Mouse (Mus musculus) intestine, postnatal 0 days (tissue): ENCODE results near the gene Hsd17b2. TPM values are rescaled to one million over a fixed set of nuclear protein-coding genes. Genes with fewer than 3 reads are reported as not detected.

Experiments used
- ATAC-seq: fragments of 200-750 bp; cut with Nextera tagmentation; 2 replicates; pipeline ENCODE4 v1.8.0; 2017; ENCODE audit warnings: mild to moderate bottlenecking, moderate TSS enrichment, moderate library complexity
- H3K27ac ChIP-seq: fragments of 300-500 bp; sonication (generic); 2 replicates; pipeline ENCODE4 v1.5.1; 2014; ENCODE audit warnings: mild to moderate bottlenecking, low read depth, low read length, moderate library complexity
- H3K27me3 ChIP-seq: fragments of 300-500 bp; sonication (generic); replicated peaks from 2 replicates; pipeline ENCODE4 v1.6.1; 2014; ENCODE audit warnings: low read length, mixed read lengths; ENCODE audit not compliant: control insufficient read depth, insufficient read depth
- H3K36me3 ChIP-seq: fragments of 300-500 bp; sonication (generic); 2 replicates; pipeline ENCODE4 v1.6.1; 2014; ENCODE audit warnings: mild to moderate bottlenecking, moderate library complexity; ENCODE audit not compliant: control insufficient read depth, insufficient read depth
- H3K4me1 ChIP-seq: fragments of 300-500 bp; sonication (generic); replicated peaks from 2 replicates; pipeline ENCODE4 v1.6.1; 2014; ENCODE audit warnings: antibody characterized with exemption, low read length, mixed read lengths; ENCODE audit not compliant: control insufficient read depth, insufficient read depth
- H3K4me2 ChIP-seq: fragments of 300-500 bp; sonication (generic); replicated peaks from 2 replicates; pipeline ENCODE4 v1.6.1; 2014; ENCODE audit warnings: low read depth, mild to moderate bottlenecking, moderate library complexity
- H3K4me3 ChIP-seq: fragments of 300-500 bp; sonication (generic); 2 replicates; pipeline ENCODE4 v1.5.1; 2014; ENCODE audit warnings: low read depth, low read length
- H3K9ac ChIP-seq: fragments of 300-500 bp; sonication (generic); 2 replicates; pipeline ENCODE4 v1.6.1; 2014; ENCODE audit warnings: mild to moderate bottlenecking, low read depth, low read length
- H3K9me3 ChIP-seq: fragments of 300-500 bp; sonication (generic); 2 replicates; pipeline ENCODE4 v1.6.1; 2016; ENCODE audit warnings: mixed run types; ENCODE audit not compliant: control insufficient read depth
- CTCF ChIP-seq: sonication (generic); IDR thresholded peaks from 2 replicates; pipeline ENCODE4 v1.5.1; 2016; ENCODE audit warnings: low read depth, mild to moderate bottlenecking, control low read depth, antibody characterized with exemption, moderate library complexity
- WGBS: fragments of 180-500 bp; shearing (Covaris S2); extraction: QIAGEN DNeasy Blood & Tissue Kit; methylation state at CpG from one replicate; pipeline ENCODE4 v1.1.7; 2014; 5-methylcytosine and 5-hydroxymethylcytosine counted together
- polyA plus RNA-seq: library from polyadenylated mRNA; unstranded; fragments of >200 nt; fragmentation: Nextera tagmentation; extraction: Ambion mirVana; gene quantifications from 2 replicates; pipeline ENCODE4 v1.2.1, GENCODE M21; 2015

Hsd17b2 gene
- polyA plus RNA-seq, 1 experiment from 2014 or later = 69.9 TPM

DNA sequence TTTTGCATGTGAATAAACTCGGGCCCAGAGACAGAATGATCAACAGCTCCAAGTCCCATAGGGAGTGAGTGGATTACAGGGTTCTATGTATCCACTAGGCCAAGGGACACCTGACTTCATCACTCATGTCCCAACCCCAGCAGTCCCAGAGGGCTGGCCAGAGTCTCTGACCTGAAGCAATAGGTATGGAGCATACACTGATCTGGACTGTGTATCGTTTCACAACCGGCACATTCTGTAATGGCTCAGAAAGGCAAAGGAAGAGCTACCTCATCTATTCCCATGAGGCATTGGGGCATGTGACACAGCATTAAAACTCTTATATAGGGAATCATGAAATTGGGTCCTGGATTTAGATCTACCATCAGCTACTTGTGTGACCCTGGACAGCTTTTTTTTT, 29.1 kb upstream of the Hsd17b2 start:
- Histone ChIP-seq H3K4me3 (no peak overlapping the region), H3K4me2 (no peak overlapping the region; the same call in 1 of the 2 replicates), H3K9me3 (no peaks in the 10 kb centered on the region), H3K4me1 (peaks cover 3% of the 10 kb centered on the region; the same call in 1 of the 2 replicates), H3K27me3 (no peaks in the 10 kb centered on the region), H3K27ac (no peak overlapping the region), H3K36me3 (no peaks in the 10 kb centered on the region), H3K9ac (no peak overlapping the region)
- peak; percentile 53 for ATAC-seq
- 66% methylated on average over 3 of the region's 3 CpGs for WGBS
- no peak for TF ChIP-seq CTCF

DNA sequence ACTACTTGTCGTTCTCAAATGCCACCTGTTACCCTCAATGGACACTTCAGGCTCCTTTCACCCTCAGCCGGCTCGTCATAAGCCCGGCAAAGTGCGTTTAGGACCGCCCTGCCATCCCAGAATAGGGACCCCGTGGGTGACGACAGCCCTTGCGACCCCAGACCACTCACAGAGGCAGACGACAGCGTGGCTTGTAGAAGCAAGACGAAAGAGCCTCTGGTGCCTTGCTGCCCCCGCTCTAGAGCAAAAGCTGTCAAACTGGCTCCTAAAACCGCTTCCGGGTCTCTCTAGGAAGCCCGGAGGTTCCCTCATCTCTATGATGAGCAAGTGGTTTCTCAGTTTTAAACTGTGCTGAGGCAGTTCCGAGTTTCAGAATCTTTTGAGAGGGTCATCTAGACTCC, 28.3 kb upstream of the Hsd17b2 start, which contains the start of gene Sdr42e1:
Gene Sdr42e1 (minus strand): TSS at position 260 of the 401 bp plus-strand sequence.
- H3K4me1 ChIP-seq = peaks cover 3% of the 10 kb centered on the region; the same call in 1 of the 2 replicates
- 0 out of 2 replicates have a peak within 1 kb of the TSS, but pooled peaks have one; percentile 24 for H3K27ac ChIP-seq
- H3K36me3 ChIP-seq = no peaks in the 10 kb centered on the region
- WGBS = 5% methylated on average over 17 of the region's 17 CpGs
- no peaks in the 10 kb centered on the region for H3K9me3 ChIP-seq
- peak within 1 kb of the TSS; percentile 54 for H3K4me3 ChIP-seq
- no peak for TF ChIP-seq CTCF
- ATAC-seq = 0 out of 2 replicates have a peak, but pooled peaks have one; percentile 16
- peak within 1 kb of the TSS; percentile 79 for H3K4me2 ChIP-seq
- H3K9ac ChIP-seq = peak within 1 kb of the TSS; percentile 79
- H3K27me3 ChIP-seq = no peaks in the 10 kb centered on the region

DNA sequence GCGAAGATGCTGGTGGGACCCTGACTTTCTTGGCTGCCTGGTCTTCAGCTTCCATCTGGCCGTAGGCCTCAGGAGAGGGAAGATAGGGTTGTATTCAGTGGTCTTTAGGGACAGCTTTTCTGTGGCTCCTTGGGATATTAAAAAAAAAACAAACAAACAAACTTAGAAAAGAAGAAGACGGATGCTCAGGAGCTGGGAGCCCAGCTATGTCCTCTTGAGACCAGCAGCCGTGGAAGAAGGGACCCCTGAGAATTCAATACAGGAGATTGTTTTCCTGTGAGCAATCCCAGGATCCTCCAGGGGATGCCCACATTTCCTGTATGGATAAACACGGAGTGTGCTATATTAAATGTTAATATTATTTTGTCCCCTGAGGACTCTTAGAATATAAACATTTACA, 26.5 kb upstream of the Hsd17b2 start:
- Histone ChIP-seq H3K9ac (no peak overlapping the region), H3K9me3 (no peaks in the 10 kb centered on the region), H3K4me2 (no peak overlapping the region), H3K36me3 (no peaks in the 10 kb centered on the region), H3K27me3 (no peaks in the 10 kb centered on the region), H3K4me1 (peaks cover 3% of the 10 kb centered on the region; the same call in 1 of the 2 replicates), H3K4me3 (no peak overlapping the region), H3K27ac (no peak overlapping the region; the same call in 1 of the 2 replicates)
- ATAC-seq = no peak
- WGBS = 76% methylated on average over 5 of the region's 5 CpGs
- no peak for TF ChIP-seq CTCF

DNA sequence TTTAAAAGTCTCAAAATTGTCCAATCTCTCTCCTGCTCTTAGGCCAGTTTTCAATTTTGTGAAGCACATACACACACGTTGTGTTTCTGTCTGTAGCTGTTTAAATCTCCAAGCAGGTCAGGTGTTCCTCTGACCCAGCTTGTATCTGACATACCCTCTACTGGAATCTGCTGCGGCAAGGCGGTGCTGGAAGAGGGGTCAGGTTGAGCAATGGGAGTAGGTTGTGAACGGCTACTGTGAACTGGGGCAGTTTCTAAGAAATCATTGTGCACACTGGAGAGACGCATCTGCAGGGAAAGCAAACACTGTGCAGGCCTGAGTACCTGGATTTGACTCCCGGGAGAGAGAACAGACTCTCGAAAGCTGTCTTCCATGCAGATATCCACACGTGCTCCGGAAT, 25.2 kb upstream of the Hsd17b2 start:
- WGBS = 23% methylated on average over 9 of the region's 9 CpGs
- Histone ChIP-seq H3K4me3 (no peak overlapping the region), H3K4me1 (peaks cover 3% of the 10 kb centered on the region; the same call in 1 of the 2 replicates), H3K27ac (no peak overlapping the region), H3K36me3 (no peaks in the 10 kb centered on the region), H3K27me3 (no peaks in the 10 kb centered on the region), H3K9ac (no peak overlapping the region), H3K4me2 (no peak overlapping the region), H3K9me3 (no peaks in the 10 kb centered on the region)
- ATAC-seq = peak; percentile 40; the same call in 1 of the 2 replicates
- TF ChIP-seq CTCF = no peak

DNA sequence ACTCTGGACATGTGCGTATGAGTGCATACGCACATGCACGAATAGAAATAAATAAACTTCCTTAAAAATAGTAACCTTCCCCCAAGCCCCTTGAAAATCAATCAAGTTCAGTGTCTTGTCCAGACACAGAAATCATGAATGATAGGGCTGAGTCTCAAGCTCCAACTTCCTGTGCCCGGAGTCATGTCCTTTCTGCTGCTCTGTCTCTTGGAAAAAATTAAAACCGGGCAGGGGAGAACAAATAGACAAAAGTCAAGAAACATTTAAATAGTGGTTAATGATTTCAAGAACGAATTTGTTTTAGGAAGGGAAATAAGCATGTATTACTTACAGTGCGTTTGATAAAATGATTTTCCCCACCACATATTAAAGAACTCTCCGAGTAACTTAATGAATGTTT, 24.7 kb upstream of the Hsd17b2 start:
- Histone ChIP-seq H3K9ac (no peak overlapping the region), H3K9me3 (no peaks in the 10 kb centered on the region), H3K27ac (no peak overlapping the region), H3K4me2 (no peak overlapping the region), H3K4me3 (no peak overlapping the region), H3K4me1 (peaks cover 3% of the 10 kb centered on the region; the same call in 1 of the 2 replicates), H3K36me3 (no peaks in the 10 kb centered on the region), H3K27me3 (no peaks in the 10 kb centered on the region)
- 35% methylated on average over 8 of the region's 8 CpGs for WGBS
- ATAC-seq = no peak
- no peak for TF ChIP-seq CTCF

DNA sequence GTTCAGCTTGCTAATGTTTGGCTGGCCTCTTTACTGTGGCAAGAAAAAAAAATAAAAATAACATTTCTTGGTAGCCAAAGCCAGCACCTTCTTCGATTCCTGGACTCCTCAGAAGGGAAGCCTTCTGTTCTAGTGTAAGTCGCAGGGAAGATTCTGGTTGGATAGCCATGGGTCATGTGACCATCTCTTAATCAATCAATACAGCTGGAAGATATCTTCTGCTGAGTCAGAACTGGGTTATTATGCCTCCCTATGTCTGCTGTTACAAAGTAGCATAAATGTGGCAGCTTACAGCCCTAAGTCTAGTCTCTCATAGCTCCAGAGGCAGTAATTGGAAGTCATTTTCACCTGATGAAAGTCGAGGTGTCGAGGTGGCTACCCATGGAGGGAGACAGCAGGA, 23.1 kb upstream of the Hsd17b2 start:
- H3K4me1 ChIP-seq = peaks cover 4% of the 10 kb centered on the region; the same call in 1 of the 2 replicates

More for the DNA sequence above, 23.1 kb upstream of the Hsd17b2 start:
- WGBS = 71% methylated on average over 4 of the region's 4 CpGs
- no peak overlapping the region for H3K27ac ChIP-seq
- no peaks in the 10 kb centered on the region for H3K9me3 ChIP-seq
- no peaks in the 10 kb centered on the region for H3K27me3 ChIP-seq
- H3K4me2 ChIP-seq = no peak overlapping the region
- no peak for TF ChIP-seq CTCF
- H3K9ac ChIP-seq = no peak overlapping the region
- H3K36me3 ChIP-seq = no peaks in the 10 kb centered on the region
- H3K4me3 ChIP-seq = no peak overlapping the region
- ATAC-seq = peak; percentile 58; the same call in 1 of the 2 replicates
